Mouse (Mus musculus): Measurements from ENCODE around the gene Myh2. TPM values are rescaled to one million over a fixed set of nuclear protein-coding genes. Genes with fewer than 3 reads are reported as not detected.

Gene Myh2
- polyA plus RNA-seq, 1 experiment from 2014 or later: not detected

GRCm38 (mm10) chr11:67142047-67142446 is 28.8 kb upstream of the Myh2 start:
- WGBS (ENCODE audit: insufficient replicate concordance): 52% methylated on average over 4 of the region's 4 CpGs
- H3K9me3 ChIP-seq (replicated peaks; ENCODE audit: control insufficient read depth, low read length): no peaks in the 10 kb centered on the region
- no peak overlapping the region for H3K27ac ChIP-seq (ENCODE audit: low read length)
- no peaks in the 10 kb centered on the region for H3K4me1 ChIP-seq (ENCODE audit: control insufficient read depth, low read depth, low read length)
- H3K9ac ChIP-seq (ENCODE audit: low read depth, low read length): no peak overlapping the region
- no peak for ATAC-seq (ENCODE audit: low read depth)
- no peak overlapping the region for H3K4me2 ChIP-seq (ENCODE audit: low read depth, low read length)
- no peak overlapping the region for H3K4me3 ChIP-seq (ENCODE audit: low read depth, low read length)
- no peaks in the 10 kb centered on the region for H3K36me3 ChIP-seq (ENCODE audit: control insufficient read depth, insufficient read depth)
- H3K27me3 ChIP-seq (ENCODE audit: control insufficient read depth, insufficient read depth, low read depth, low read length): no peaks in the 10 kb centered on the region

DNA sequence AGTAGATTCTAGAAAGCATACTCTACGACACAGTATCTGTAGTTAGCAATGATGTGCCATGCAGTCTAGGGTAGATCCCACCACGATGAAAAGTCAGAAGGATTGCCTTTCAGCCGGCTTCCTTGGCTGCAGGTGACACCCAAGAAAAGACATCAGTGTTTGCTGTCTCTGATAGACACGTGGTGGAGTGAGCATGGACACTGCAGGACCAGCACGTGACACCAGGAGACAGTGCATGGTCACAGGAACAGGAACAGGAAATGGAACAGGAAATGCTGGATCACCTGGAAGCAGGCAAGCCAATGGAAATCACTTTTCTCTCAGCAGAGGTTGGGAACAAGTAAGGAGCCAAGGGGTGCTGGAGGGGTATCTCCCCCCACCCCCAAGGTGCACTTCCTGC is 27.8 kb upstream of the Myh2 start:
- WGBS (ENCODE audit: insufficient replicate concordance): 50% methylated on average over 5 of the region's 5 CpGs

DNA sequence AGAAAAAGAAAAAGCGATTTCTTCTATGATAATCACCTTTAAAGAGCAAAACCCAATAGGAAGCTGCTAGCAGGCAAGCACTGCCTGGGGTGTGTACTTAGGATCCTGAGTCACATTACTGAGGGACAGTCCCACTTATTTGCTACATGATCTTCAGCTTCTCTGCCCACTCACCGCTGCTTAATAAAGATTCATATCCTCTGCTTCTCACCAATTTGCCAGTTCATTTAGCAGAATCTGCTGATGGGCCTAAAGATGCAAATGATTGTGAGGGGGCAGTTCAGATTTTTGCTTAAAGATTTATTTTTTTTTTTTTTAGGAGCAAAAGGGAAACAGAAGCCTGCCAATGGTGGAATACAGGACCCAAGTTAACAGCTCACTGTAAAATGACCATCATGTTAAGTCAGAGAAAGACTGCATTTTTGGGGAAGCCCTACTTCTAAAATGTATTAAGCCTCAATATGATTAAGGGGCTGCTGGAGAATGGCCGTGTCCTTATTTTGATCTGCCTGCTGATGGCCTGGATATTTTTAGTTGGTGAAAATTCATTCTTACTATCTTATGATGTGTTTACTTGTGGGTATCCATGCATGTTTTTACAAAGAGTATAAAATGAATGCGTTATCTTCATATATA is 26.8 kb upstream of the Myh2 start:
- no peaks in the 10 kb centered on the region for H3K4me1 ChIP-seq (ENCODE audit: control insufficient read depth, low read depth, low read length)
- no peak overlapping the region for H3K4me2 ChIP-seq (ENCODE audit: low read depth, low read length)
- H3K4me3 ChIP-seq (ENCODE audit: low read depth, low read length): no peak overlapping the region
- H3K9me3 ChIP-seq (replicated peaks; ENCODE audit: control insufficient read depth, low read length): no peaks in the 10 kb centered on the region
- no peak overlapping the region for H3K9ac ChIP-seq (ENCODE audit: low read depth, low read length)
- no peak overlapping the region for H3K27ac ChIP-seq (ENCODE audit: low read length)
- H3K27me3 ChIP-seq (ENCODE audit: control insufficient read depth, insufficient read depth, low read depth, low read length): no peaks in the 10 kb centered on the region
- H3K36me3 ChIP-seq (ENCODE audit: control insufficient read depth, insufficient read depth): no peaks in the 10 kb centered on the region
- 57% methylated on average over 4 of the region's 4 CpGs for WGBS (ENCODE audit: insufficient replicate concordance)
- ATAC-seq (ENCODE audit: low read depth): no peak

More for the DNA sequence above, 27.8 kb upstream of the Myh2 start:
- Histone ChIP-seq H3K27me3 (ENCODE audit: control insufficient read depth, insufficient read depth, low read depth, low read length) (no peaks in the 10 kb centered on the region), H3K9ac (ENCODE audit: low read depth, low read length) (no peak overlapping the region), H3K27ac (ENCODE audit: low read length) (no peak overlapping the region), H3K36me3 (ENCODE audit: control insufficient read depth, insufficient read depth) (no peaks in the 10 kb centered on the region), H3K9me3 (replicated peaks; ENCODE audit: control insufficient read depth, low read length) (no peaks in the 10 kb centered on the region), H3K4me3 (ENCODE audit: low read depth, low read length) (no peak overlapping the region), H3K4me1 (ENCODE audit: control insufficient read depth, low read depth, low read length) (no peaks in the 10 kb centered on the region), H3K4me2 (ENCODE audit: low read depth, low read length) (no peak overlapping the region)
- no peak for ATAC-seq (ENCODE audit: low read depth)

DNA sequence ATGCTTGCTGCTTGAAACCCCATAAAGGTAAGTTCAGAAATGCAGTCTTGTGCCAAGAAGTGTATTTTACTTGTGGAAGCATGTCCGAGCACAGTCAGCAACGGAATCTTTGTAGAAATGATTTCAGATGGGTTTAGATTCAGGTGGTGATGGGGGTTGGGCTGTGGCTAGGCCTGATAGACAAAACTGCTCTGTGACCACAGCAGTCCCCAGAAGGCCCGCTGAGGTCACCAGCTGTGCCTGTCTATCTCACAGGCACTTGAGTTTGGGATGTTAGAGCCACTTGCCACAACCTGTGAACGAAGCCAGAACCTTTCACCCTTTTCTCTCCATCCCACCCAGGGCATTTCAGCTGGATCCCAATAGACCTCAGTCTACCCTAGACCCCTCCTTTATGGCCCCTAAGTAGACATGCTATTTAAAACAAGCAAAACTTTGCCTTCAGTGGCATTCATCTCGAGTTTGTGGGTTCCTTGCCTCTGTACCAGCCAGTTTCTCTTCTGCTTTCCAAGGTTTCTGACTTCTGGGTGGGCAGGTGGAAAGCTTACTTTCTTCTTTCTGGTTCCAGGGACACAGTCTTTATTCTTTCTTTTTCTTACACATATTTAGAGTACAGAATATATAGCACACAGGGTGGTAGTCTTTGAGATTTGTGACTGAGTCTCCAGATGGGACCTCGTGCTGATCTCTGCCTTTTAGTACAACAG is 26.1 kb upstream of the Myh2 start:
- Histone ChIP-seq H3K4me2 (ENCODE audit: low read depth, low read length) (no peak overlapping the region), H3K4me1 (ENCODE audit: control insufficient read depth, low read depth, low read length) (no peaks in the 10 kb centered on the region), H3K4me3 (ENCODE audit: low read depth, low read length) (no peak overlapping the region), H3K27ac (ENCODE audit: low read length) (no peak overlapping the region), H3K9ac (ENCODE audit: low read depth, low read length) (no peak overlapping the region), H3K9me3 (replicated peaks; ENCODE audit: control insufficient read depth, low read length) (no peaks in the 10 kb centered on the region), H3K27me3 (ENCODE audit: control insufficient read depth, insufficient read depth, low read depth, low read length) (no peaks in the 10 kb centered on the region), H3K36me3 (ENCODE audit: control insufficient read depth, insufficient read depth) (no peaks in the 10 kb centered on the region)
- WGBS (ENCODE audit: insufficient replicate concordance): 47% methylated on average over 6 of the region's 6 CpGs
- ATAC-seq (ENCODE audit: low read depth): no peak

- no peaks in the 10 kb centered on the region for H3K9me3 ChIP-seq (replicated peaks; ENCODE audit: control insufficient read depth, low read length)
- H3K9ac ChIP-seq (ENCODE audit: low read depth, low read length): no peak overlapping the region
- H3K4me1 ChIP-seq (ENCODE audit: control insufficient read depth, low read depth, low read length): no peaks in the 10 kb centered on the region
- no peaks in the 10 kb centered on the region for H3K36me3 ChIP-seq (ENCODE audit: control insufficient read depth, insufficient read depth)
- H3K27ac ChIP-seq (ENCODE audit: low read length): no peak overlapping the region
- no peak for ATAC-seq (ENCODE audit: low read depth)
- 58% methylated on average over 5 of the region's 5 CpGs for whole genome bisulfite sequencing (ENCODE audit: insufficient replicate concordance)
- H3K4me2 ChIP-seq (ENCODE audit: low read depth, low read length): no peak overlapping the region
- no peaks in the 10 kb centered on the region for H3K27me3 ChIP-seq (ENCODE audit: control insufficient read depth, insufficient read depth, low read depth, low read length)
- H3K4me3 ChIP-seq (ENCODE audit: low read depth, low read length): no peak overlapping the region
Measured at GRCm38 (mm10) chr11:67145482-67146408, 25.1 kb upstream of the Myh2 start.

DNA sequence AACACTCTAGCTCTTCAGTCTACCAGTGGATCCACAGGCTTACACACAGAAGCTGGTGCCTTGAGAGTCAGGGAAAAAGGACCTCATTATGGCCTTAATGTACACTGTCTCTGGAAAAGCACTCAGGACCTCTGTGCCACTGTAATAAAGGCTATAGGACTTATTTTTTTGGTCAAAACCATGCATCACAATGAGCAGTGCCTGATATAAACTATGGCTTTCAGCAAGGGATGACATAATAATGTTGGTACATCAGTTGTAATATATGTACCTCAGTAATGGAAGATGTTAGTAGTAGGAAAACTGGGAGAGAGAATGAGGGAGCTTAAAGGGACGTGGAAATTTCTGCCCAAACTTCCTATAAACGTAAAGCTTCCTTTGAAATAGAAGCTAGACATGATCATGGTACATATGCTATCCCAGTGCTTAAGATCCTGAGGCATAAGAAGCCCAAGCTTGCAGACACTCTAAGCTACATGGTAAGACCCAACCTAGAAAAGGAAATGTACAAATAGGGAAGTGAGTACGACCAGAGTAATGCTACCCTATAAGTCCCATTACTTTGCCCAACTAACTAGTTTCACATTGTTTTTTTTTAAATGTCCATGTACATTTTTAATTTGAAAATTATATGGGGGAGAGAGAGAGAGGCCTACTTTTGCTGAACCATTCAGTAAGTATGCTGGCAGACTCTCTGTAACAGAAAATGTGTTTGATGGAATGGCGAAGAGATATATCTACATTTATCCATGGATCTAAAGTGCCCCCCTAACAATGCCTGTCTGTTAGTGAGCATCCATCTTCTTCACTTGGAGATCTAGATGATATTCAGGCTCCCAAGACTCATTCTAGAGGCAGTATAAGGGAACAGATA is 24.2 kb upstream of the Myh2 start:
- ATAC-seq (ENCODE audit: low read depth): no peak

GRCm38 (mm10) chr11:67147283-67147921 is 23.4 kb upstream of the Myh2 start:
- no peak overlapping the region for H3K9ac ChIP-seq (ENCODE audit: low read depth, low read length)
- 65% methylated on average over 12 of the region's 12 CpGs for WGBS (ENCODE audit: insufficient replicate concordance)

More for the DNA sequence above, 24.2 kb upstream of the Myh2 start:
- H3K9me3 ChIP-seq (replicated peaks; ENCODE audit: control insufficient read depth, low read length): no peaks in the 10 kb centered on the region
- no peak overlapping the region for H3K4me3 ChIP-seq (ENCODE audit: low read depth, low read length)
- H3K27ac ChIP-seq (ENCODE audit: low read length): no peak overlapping the region
- H3K36me3 ChIP-seq (ENCODE audit: control insufficient read depth, insufficient read depth): no peaks in the 10 kb centered on the region
- H3K9ac ChIP-seq (ENCODE audit: low read depth, low read length): no peak overlapping the region
- H3K27me3 ChIP-seq (ENCODE audit: control insufficient read depth, insufficient read depth, low read depth, low read length): no peaks in the 10 kb centered on the region
- no peak overlapping the region for H3K4me2 ChIP-seq (ENCODE audit: low read depth, low read length)
- WGBS (ENCODE audit: insufficient replicate concordance): 48% methylated on average over 4 of the region's 4 CpGs
- H3K4me1 ChIP-seq (ENCODE audit: control insufficient read depth, low read depth, low read length): no peaks in the 10 kb centered on the region

More at GRCm38 (mm10) chr11:67147283-67147921, 23.4 kb upstream of the Myh2 start:
- no peaks in the 10 kb centered on the region for H3K27me3 ChIP-seq (ENCODE audit: control insufficient read depth, insufficient read depth, low read depth, low read length)
- no peaks in the 10 kb centered on the region for H3K36me3 ChIP-seq (ENCODE audit: control insufficient read depth, insufficient read depth)
- no peaks in the 10 kb centered on the region for H3K4me1 ChIP-seq (ENCODE audit: control insufficient read depth, low read depth, low read length)
- no peak for ATAC-seq (ENCODE audit: low read depth)
- H3K9me3 ChIP-seq (replicated peaks; ENCODE audit: control insufficient read depth, low read length): no peaks in the 10 kb centered on the region
- no peak overlapping the region for H3K4me3 ChIP-seq (ENCODE audit: low read depth, low read length)
- no peak overlapping the region for H3K27ac ChIP-seq (ENCODE audit: low read length)
- no peak overlapping the region for H3K4me2 ChIP-seq (ENCODE audit: low read depth, low read length)

All from liver, embryonic 16.5 days (tissue).